Mouse (Mus musculus) intestine, postnatal 0 days (tissue): Measurements from ENCODE around the gene Dgcr2. TPM values are rescaled to one million over a fixed set of nuclear protein-coding genes. Genes with fewer than 3 reads are reported as not detected.
A peak's percentile ranks its signal among the peaks of the same experiment; 100 is the strongest.

Experiments used
- ATAC-seq: fragments of 200-750 bp; cut with Nextera tagmentation; 2 replicates; pipeline ENCODE4 v1.8.0; 2017; ENCODE audit warnings: mild to moderate bottlenecking, moderate TSS enrichment, moderate library complexity
- H3K27ac ChIP-seq: fragments of 300-500 bp; sonication (generic); 2 replicates; pipeline ENCODE4 v1.5.1; 2014; ENCODE audit warnings: mild to moderate bottlenecking, low read depth, low read length, moderate library complexity
- H3K27me3 ChIP-seq: fragments of 300-500 bp; sonication (generic); replicated peaks from 2 replicates; pipeline ENCODE4 v1.6.1; 2014; ENCODE audit warnings: low read length, mixed read lengths; ENCODE audit not compliant: control insufficient read depth, insufficient read depth
- H3K36me3 ChIP-seq: fragments of 300-500 bp; sonication (generic); 2 replicates; pipeline ENCODE4 v1.6.1; 2014; ENCODE audit warnings: mild to moderate bottlenecking, moderate library complexity; ENCODE audit not compliant: control insufficient read depth, insufficient read depth
- H3K4me1 ChIP-seq: fragments of 300-500 bp; sonication (generic); replicated peaks from 2 replicates; pipeline ENCODE4 v1.6.1; 2014; ENCODE audit warnings: antibody characterized with exemption, low read length, mixed read lengths; ENCODE audit not compliant: control insufficient read depth, insufficient read depth
- H3K4me2 ChIP-seq: fragments of 300-500 bp; sonication (generic); replicated peaks from 2 replicates; pipeline ENCODE4 v1.6.1; 2014; ENCODE audit warnings: low read depth, mild to moderate bottlenecking, moderate library complexity
- H3K4me3 ChIP-seq: fragments of 300-500 bp; sonication (generic); 2 replicates; pipeline ENCODE4 v1.5.1; 2014; ENCODE audit warnings: low read depth, low read length
- H3K9ac ChIP-seq: fragments of 300-500 bp; sonication (generic); 2 replicates; pipeline ENCODE4 v1.6.1; 2014; ENCODE audit warnings: mild to moderate bottlenecking, low read depth, low read length
- H3K9me3 ChIP-seq: fragments of 300-500 bp; sonication (generic); 2 replicates; pipeline ENCODE4 v1.6.1; 2016; ENCODE audit warnings: mixed run types; ENCODE audit not compliant: control insufficient read depth
- CTCF ChIP-seq: sonication (generic); IDR thresholded peaks from 2 replicates; pipeline ENCODE4 v1.5.1; 2016; ENCODE audit warnings: low read depth, mild to moderate bottlenecking, control low read depth, antibody characterized with exemption, moderate library complexity
- WGBS: fragments of 180-500 bp; shearing (Covaris S2); extraction: QIAGEN DNeasy Blood & Tissue Kit; methylation state at CpG from one replicate; pipeline ENCODE4 v1.1.7; 2014; 5-methylcytosine and 5-hydroxymethylcytosine counted together
- polyA plus RNA-seq: library from polyadenylated mRNA; unstranded; fragments of >200 nt; fragmentation: Nextera tagmentation; extraction: Ambion mirVana; gene quantifications from 2 replicates; pipeline ENCODE4 v1.2.1, GENCODE M21; 2015

Gene Dgcr2
- polyA plus RNA-seq, 1 experiment from 2014 or later, result 35.3 TPM

DNA sequence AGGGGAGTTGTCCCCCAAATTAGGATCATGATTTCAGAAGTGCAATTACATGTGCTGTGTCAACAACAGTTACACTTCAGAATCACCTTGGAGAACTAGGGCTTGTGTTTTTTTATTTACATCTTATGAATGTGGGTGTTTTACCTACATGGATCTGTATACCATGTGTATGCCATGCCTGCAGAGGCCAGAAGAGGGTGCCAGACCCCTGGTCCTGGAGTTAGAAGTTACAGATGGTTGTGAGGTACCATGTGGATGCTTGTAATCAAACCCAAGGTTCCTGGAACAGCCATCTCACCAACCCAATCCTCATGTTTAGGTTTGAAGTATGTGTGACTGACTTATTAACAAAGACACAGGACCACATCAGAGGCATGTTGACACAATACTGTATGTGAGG, 39.8 kb downstream of the Dgcr2 start:
- Histone ChIP-seq H3K9ac (no peak overlapping the region), H3K36me3 (peaks cover 59% of the 10 kb centered on the region), H3K9me3 (no peaks in the 10 kb centered on the region), H3K4me2 (no peak overlapping the region), H3K27ac (no peak overlapping the region), H3K4me3 (no peak overlapping the region), H3K4me1 (no peaks in the 10 kb centered on the region), H3K27me3 (no peaks in the 10 kb centered on the region)
- TF ChIP-seq CTCF, result peak; percentile 87
- ATAC-seq, result no peak

DNA sequence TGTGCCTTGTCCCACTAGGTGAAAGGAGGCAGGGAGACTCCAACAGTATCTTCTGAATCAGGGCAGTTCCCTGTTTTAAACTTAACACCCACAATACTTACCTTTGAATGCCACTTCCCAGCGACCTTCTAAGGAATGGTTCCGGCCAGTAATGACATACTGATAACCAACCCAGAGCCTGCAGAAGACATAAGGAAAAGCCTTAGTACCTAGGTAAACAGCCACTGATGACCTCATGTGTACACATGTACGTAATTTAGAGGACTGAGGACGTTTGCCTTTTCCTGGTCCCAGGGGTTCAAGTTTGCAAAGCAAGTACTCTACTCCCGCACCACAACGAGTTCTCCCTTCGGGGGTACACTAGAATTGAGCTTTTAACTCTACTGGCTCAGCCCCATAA, 41.2 kb downstream of the Dgcr2 start:
- WGBS, result 74% methylated on average over 7 of the region's 7 CpGs
- ATAC-seq, result no peak

DNA sequence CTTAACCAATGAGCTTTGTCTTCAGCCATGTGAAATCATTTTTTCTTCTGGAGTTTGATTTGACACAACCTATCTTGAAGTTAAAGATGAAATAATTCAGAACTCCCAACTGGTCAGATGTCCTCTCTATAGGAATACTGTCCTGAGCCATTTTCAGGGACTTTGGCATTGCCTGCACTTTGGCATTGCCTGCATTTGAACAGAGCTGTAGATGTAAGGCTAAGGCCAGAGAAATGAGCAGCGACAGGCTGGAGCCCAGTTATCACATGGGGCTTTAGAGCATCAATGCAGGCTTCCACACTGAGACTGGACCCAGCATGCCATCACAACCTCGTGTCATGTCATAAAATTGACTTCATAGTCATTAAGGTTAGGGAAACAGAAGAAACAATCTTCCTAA, 45.1 kb downstream of the Dgcr2 start:
- no peak for ATAC-seq
- TF ChIP-seq CTCF, result no peak
- no peak overlapping the region for H3K4me2 ChIP-seq
- peaks cover 88% of the 10 kb centered on the region for H3K36me3 ChIP-seq
- no peaks in the 10 kb centered on the region for H3K27me3 ChIP-seq
- H3K4me3 ChIP-seq, result no peak overlapping the region
- no peak overlapping the region for H3K9ac ChIP-seq
- no peak overlapping the region for H3K27ac ChIP-seq
- H3K9me3 ChIP-seq, result no peaks in the 10 kb centered on the region
- no peaks in the 10 kb centered on the region for H3K4me1 ChIP-seq
- 83% methylated on average over 2 of the region's 2 CpGs for WGBS

More for the DNA sequence above, 41.2 kb downstream of the Dgcr2 start:
- H3K36me3 ChIP-seq, result peaks cover 70% of the 10 kb centered on the region
- H3K27me3 ChIP-seq, result no peaks in the 10 kb centered on the region
- no peak for TF ChIP-seq CTCF
- no peak overlapping the region for H3K4me2 ChIP-seq
- no peaks in the 10 kb centered on the region for H3K4me1 ChIP-seq
- no peaks in the 10 kb centered on the region for H3K9me3 ChIP-seq
- H3K27ac ChIP-seq, result peak overlapping the region; percentile 41; the same call in 1 of the 2 replicates
- H3K4me3 ChIP-seq, result no peak overlapping the region
- H3K9ac ChIP-seq, result no peak overlapping the region

DNA sequence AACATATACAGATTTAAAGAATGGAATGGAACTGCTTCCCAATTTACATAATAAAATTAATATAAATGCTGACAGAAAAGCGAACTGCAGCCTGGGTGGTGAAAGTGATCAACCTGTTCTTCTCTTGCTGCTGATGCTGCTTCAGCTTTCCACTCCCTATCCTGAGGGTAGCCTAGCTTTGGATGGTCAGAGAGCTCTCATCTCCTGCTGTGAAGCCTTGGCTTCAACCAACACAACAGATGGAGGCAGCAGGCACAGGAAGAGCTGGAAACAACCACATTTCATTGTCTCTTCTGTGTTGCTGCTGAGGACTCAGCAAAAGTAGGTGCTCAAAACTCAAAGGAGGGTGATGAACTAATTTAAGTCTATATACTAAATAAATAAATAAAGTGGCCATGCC, 46.5 kb downstream of the Dgcr2 start:
- peaks cover 85% of the 10 kb centered on the region for H3K36me3 ChIP-seq
- H3K4me2 ChIP-seq, result no peak overlapping the region
- no peaks in the 10 kb centered on the region for H3K4me1 ChIP-seq
- TF ChIP-seq CTCF, result no peak
- H3K27ac ChIP-seq, result no peak overlapping the region
- no peak for ATAC-seq
- H3K9ac ChIP-seq, result no peak overlapping the region
- 100% methylated on average over 1 of the region's 1 CpGs for WGBS
- no peak overlapping the region for H3K4me3 ChIP-seq
- H3K27me3 ChIP-seq, result no peaks in the 10 kb centered on the region
- H3K9me3 ChIP-seq, result no peaks in the 10 kb centered on the region

DNA sequence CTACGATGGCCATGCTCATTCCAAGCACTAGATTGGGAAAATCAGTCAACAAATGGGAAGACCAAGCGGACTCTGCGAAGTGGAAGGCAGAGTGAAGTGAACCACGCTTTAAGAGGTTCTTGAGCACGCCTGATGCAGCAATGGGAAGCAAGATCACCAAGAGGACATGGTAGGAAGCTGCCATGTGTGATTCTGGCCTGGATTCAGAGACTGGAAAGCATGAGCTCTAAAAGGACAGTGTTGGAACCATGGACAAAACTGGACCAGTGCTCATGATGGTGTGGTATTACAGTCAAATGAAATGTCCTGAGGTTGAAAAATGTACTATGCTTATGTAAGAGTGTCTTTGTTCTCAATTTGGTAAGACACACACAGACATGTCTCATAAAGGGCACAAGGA, 47.0 kb downstream of the Dgcr2 start:
- Histone ChIP-seq H3K4me2 (no peak overlapping the region), H3K36me3 (peaks cover 84% of the 10 kb centered on the region), H3K9me3 (no peaks in the 10 kb centered on the region), H3K9ac (no peak overlapping the region), H3K27ac (no peak overlapping the region), H3K4me3 (no peak overlapping the region), H3K4me1 (no peaks in the 10 kb centered on the region), H3K27me3 (no peaks in the 10 kb centered on the region)
- no peak for TF ChIP-seq CTCF
- no peak for ATAC-seq
- 96% methylated on average over 5 of the region's 5 CpGs for WGBS

DNA sequence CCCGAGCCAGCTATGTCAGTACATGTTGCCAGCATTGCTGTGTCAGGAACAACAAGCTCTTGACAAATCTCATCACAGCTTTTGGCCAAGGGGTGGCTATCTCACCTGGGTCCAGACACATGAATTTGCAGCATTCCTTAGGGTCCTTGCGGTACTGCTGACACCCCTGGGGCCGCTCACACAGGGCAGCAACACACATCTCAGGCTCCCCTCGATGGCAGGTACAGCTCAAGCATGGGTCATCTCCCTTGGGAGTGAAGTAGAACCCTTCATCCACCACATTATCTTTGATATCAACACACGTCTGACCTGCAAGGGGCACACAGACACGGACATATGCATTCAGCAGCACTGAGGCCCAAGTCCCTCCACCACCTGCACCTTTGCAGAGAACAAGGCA, 48.9 kb downstream of the Dgcr2 start:
- Histone ChIP-seq H3K9ac (no peak overlapping the region), H3K36me3 (peaks cover 86% of the 10 kb centered on the region), H3K27me3 (no peaks in the 10 kb centered on the region), H3K4me3 (no peak overlapping the region), H3K9me3 (no peaks in the 10 kb centered on the region), H3K4me1 (no peaks in the 10 kb centered on the region), H3K4me2 (no peak overlapping the region), H3K27ac (no peak overlapping the region)
- ATAC-seq, result no peak
- WGBS, result 83% methylated on average over 6 of the region's 6 CpGs
- TF ChIP-seq CTCF, result no peak

DNA sequence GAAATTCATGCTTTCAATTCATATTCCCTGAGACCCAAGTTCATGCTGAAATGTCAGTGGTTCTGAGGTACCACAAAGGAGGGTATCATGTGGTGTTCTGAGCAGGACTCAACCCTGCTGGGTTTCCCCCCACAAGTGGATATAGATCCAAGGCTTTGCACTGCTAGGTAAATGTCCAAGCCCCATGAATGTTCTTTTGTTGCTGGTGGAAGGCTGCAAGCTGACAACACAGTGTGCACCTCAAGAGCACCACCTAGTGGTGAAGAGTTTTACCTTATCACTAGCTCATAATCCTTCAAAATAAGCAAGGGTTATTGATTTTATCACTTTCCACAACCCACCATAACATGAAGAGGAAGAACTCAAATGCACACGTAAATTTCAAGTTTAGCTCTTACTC, 49.4 kb downstream of the Dgcr2 start:
- H3K27ac ChIP-seq, result no peak overlapping the region
- H3K4me3 ChIP-seq, result no peak overlapping the region
- WGBS, result 18% methylated on average over 1 of the region's 1 CpGs
- H3K4me2 ChIP-seq, result no peak overlapping the region
- no peaks in the 10 kb centered on the region for H3K4me1 ChIP-seq
- no peaks in the 10 kb centered on the region for H3K9me3 ChIP-seq
- TF ChIP-seq CTCF, result peak; percentile 88
- no peak for ATAC-seq
- H3K36me3 ChIP-seq, result peaks cover 86% of the 10 kb centered on the region
- H3K27me3 ChIP-seq, result no peaks in the 10 kb centered on the region
- no peak overlapping the region for H3K9ac ChIP-seq
